Mouse (Mus musculus) cortical plate, adult 2 months (tissue): ENCODE results near the gene Bola1. TPM values are rescaled to one million over a fixed set of nuclear protein-coding genes. Genes with fewer than 3 reads are reported as not detected.

Experiments used
- H3K27ac ChIP-seq: fragments of 200-500 bp; 2 replicates; pipeline ENCODE4 v1.5.1; 2012; ENCODE audit warnings: low read length, control low read depth, inconsistent platforms; ENCODE audit not compliant: insufficient read depth
- H3K4me1 ChIP-seq: fragments of 200-500 bp; 2 replicates; pipeline ENCODE4 v1.6.1; 2011; ENCODE audit warnings: low read length; ENCODE audit not compliant: control insufficient read depth, insufficient read depth
- H3K4me3 ChIP-seq: fragments of 200-500 bp; 2 replicates; pipeline ENCODE4 v1.5.1; 2011; ENCODE audit warnings: mild to moderate bottlenecking, low read length, control low read depth; ENCODE audit not compliant: insufficient read depth
- CTCF ChIP-seq: fragments of 200-500 bp; IDR thresholded peaks from 2 replicates; pipeline ENCODE4 v1.5.1; 2011; ENCODE audit warnings: mild to moderate bottlenecking, control low read depth, low read length; ENCODE audit not compliant: insufficient read depth; ENCODE audit errors: extremely low read depth
- POLR2A ChIP-seq: fragments of 200-500 bp; IDR thresholded peaks from 2 replicates; pipeline ENCODE4 v1.6.1; 2011; ENCODE audit warnings: mild to moderate bottlenecking, low read length, control low read depth; ENCODE audit not compliant: insufficient read depth; ENCODE audit errors: extremely low read depth
- polyA plus RNA-seq: library from polyadenylated mRNA; depleted of rRNA; stranded (reverse); fragments of >200 nt; gene quantifications from 2 replicates; pipeline ENCODE4 v1.2.3, GENCODE M21; 2012

Gene Bola1
- polyA plus RNA-seq, 1 experiment: 29.9 TPM

- H3K27ac ChIP-seq: no peak overlapping the region
- TF ChIP-seq POLR2A: no peak
- TF ChIP-seq CTCF: no peak
These were observed 18.5 kb upstream of the Bola1 start for GRCm38 (mm10) chr3:96237904-96238511.

DNA sequence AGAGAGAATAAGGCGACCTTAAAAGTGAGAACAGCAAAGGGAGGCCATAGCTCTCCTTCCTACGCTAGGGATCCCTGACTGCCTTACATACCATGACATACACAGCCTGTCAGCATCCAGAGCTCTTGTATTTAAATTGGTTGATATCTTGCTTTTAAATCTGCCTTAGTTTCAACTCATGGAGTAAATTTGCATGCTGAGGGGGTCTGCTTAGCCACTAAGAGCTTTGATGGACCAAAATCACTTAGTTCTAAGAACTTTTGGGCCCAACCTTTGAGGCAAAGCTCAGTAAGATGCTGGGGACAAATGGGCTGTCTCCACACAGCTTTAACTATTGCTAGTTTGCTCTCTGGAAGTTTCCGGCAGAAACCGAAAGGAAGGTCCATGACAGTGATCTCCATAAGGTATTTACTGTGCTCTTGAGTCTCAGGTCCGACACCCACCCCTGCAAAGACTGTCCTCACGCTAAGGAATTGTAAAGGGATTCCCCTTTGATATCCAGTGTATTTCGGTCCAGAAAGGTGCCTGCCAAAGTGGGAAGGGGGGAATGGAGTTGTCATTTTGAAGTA is 17.9 kb upstream of the Bola1 start:
- no peak overlapping the region for H3K4me3 ChIP-seq
- peaks cover 4% of the 10 kb centered on the region; the same call in 1 of the 2 replicates for H3K4me1 ChIP-seq
- H3K27ac ChIP-seq: no peak overlapping the region
- TF ChIP-seq POLR2A (no peak), CTCF (no peak)

More at GRCm38 (mm10) chr3:96237904-96238511, 18.5 kb upstream of the Bola1 start:
- Histone ChIP-seq H3K4me3 (no peak overlapping the region), H3K4me1 (peaks cover 4% of the 10 kb centered on the region; the same call in 1 of the 2 replicates)

- H3K4me3 ChIP-seq: no peak overlapping the region
- no peak overlapping the region for H3K27ac ChIP-seq
- peaks cover 4% of the 10 kb centered on the region; the same call in 1 of the 2 replicates for H3K4me1 ChIP-seq
- TF ChIP-seq POLR2A: no peak
- no peak for TF ChIP-seq CTCF
These were observed 17.4 kb upstream of the Bola1 start for GRCm38 (mm10) chr3:96236834-96237334.

GRCm38 (mm10) chr3:96235836-96236235 is 16.3 kb upstream of the Bola1 start:
- TF ChIP-seq CTCF (no peak), POLR2A (no peak)
- no peak overlapping the region for H3K27ac ChIP-seq
- no peak overlapping the region for H3K4me3 ChIP-seq
- H3K4me1 ChIP-seq: peaks cover 3% of the 10 kb centered on the region; the same call in 1 of the 2 replicates

DNA sequence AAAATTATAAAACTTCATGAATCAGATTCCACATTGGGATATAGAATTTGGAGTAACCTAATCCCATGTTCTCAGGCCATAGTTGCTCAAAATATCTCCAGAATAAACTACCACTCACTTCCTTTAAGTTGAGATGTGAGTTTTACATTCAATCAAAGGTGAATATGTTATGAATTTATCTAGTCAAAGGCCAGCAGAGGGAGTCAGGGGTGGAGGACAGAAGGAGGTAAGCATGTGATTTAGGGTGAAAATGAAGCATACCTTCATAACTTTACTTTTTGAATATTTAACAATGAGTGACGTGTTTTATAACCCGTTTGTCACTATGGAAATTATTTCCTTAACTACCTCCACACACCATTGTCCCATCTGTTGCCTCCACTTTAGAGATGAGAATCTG is 15.4 kb upstream of the Bola1 start:
- TF ChIP-seq CTCF (no peak), POLR2A (no peak)
- Histone ChIP-seq H3K27ac (no peak overlapping the region), H3K4me3 (no peak overlapping the region), H3K4me1 (peaks cover 2% of the 10 kb centered on the region; the same call in 1 of the 2 replicates)

- no peaks in the 10 kb centered on the region for H3K4me1 ChIP-seq
- H3K4me3 ChIP-seq: no peak overlapping the region
- TF ChIP-seq CTCF (no peak), POLR2A (no peak)
- H3K27ac ChIP-seq: no peak overlapping the region
These were observed 12.2 kb upstream of the Bola1 start for GRCm38 (mm10) chr3:96231758-96232120.

DNA sequence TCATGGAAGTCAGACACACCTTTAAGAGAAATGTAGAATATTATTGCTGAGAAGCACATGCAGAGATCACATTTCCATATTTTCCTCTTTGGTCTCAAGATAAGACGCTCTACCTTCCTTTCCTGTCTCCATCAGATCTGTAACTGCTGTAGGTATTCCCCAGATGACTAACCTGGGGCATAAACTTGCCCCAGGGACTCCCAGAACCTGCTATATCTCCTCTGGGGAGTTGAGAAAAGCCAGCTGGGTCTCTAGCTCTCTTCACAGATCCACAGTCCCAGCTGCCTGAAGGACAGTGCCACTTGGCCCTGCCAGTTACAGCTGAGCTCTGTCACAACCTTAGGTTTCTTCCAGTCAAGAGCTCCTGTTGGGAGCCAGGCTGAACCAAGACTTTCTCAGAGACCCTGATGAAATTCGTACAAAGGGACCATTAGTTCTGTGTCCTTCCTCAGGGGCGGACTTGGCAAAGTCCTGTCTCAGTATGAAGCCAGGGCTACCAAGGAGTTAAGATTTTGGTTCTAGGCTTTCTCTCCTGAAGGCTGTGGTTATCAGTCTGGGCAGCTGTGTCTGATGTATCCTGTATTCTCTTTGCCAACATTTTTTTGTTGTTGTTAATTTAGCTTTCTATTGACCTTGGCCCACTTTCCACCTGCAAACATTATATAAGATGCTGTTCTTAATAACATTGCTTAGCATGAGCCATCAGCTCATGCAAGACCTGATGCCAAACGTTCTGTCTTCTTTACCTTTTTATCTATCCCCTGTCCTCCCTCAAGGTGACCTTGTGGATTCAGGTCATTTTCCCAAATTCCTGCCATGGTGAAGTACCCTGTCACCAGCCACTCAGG is 11.6 kb upstream of the Bola1 start:
- no peaks in the 10 kb centered on the region for H3K4me1 ChIP-seq
- no peak for TF ChIP-seq CTCF
- H3K27ac ChIP-seq: no peak overlapping the region
- no peak overlapping the region for H3K4me3 ChIP-seq

GRCm38 (mm10) chr3:96230404-96230803 is 10.9 kb upstream of the Bola1 start:
- H3K27ac ChIP-seq: no peak overlapping the region
- H3K4me1 ChIP-seq: no peaks in the 10 kb centered on the region
- TF ChIP-seq POLR2A (no peak), CTCF (no peak)
- H3K4me3 ChIP-seq: no peak overlapping the region

GRCm38 (mm10) chr3:96228828-96229227 is 9.3 kb upstream of the Bola1 start:
- Histone ChIP-seq H3K4me3 (no peak overlapping the region), H3K4me1 (no peaks in the 10 kb centered on the region), H3K27ac (no peak overlapping the region)
- no peak for TF ChIP-seq CTCF
- no peak for TF ChIP-seq POLR2A
